7 mouse cellular contexts compared by ENCODE assay signal in genomic region chr1:193272916-193273601, GRCm38 (mm10). TPM values are rescaled to one million over a fixed set of nuclear protein-coding genes. Genes with fewer than 3 reads are reported as not detected.
DNase-seq lines count a peak whose midpoint lies in the region; ATAC-seq lines count a peak whose summit lies in the region.

TSS of gene G0s2 (minus strand) at chr1:193273217.

- no peaks in the 10 kb centered on the region for H3K9me3 ChIP-seq in heart, embryonic 10.5 days
- no peaks in the 10 kb centered on the region for H3K9me3 ChIP-seq in limb, embryonic 12.5 days
- no peaks in the 10 kb centered on the region for H3K9me3 ChIP-seq in midbrain, embryonic 13.5 days

- H3K4me2 ChIP-seq in limb, embryonic 12.5 days = peak within 1 kb of the TSS; percentile 72
- H3K4me2 ChIP-seq in midbrain, embryonic 13.5 days (replicated peaks) = peak within 1 kb of the TSS; percentile 63

- ATAC-seq in erythroblast, adult 5-6 weeks (replicated peaks; ENCODE audit: low FRiP score, poor library complexity, severe bottlenecking) = no peak
- ATAC-seq in limb, embryonic 12.5 days (ENCODE audit: insufficient number of reproducible peaks, insufficient read depth, low FRiP score, low TSS enrichment, low read depth) = peak; percentile 70
- ATAC-seq in midbrain, embryonic 13.5 days = peak; percentile 91

- H3K36me3 ChIP-seq in heart, embryonic 10.5 days = no peaks in the 10 kb centered on the region
- H3K36me3 ChIP-seq in limb, embryonic 12.5 days = no peaks in the 10 kb centered on the region
- no peaks in the 10 kb centered on the region for H3K36me3 ChIP-seq in midbrain, embryonic 13.5 days
- H3K36me3 ChIP-seq in splenic B cell, adult 2 months (ENCODE audit: control insufficient read depth, insufficient read depth, low read length, poor library complexity, severe bottlenecking) = no peaks in the 10 kb centered on the region

- WGBS in heart, embryonic 10.5 days = 0% methylated on average over 21 of the region's 23 CpGs
- WGBS in limb, embryonic 12.5 days = under 1% methylated on average over 22 of the region's 23 CpGs
- WGBS in midbrain, embryonic 13.5 days = 1% methylated on average over 20 of the region's 23 CpGs

- peak within 1 kb of the TSS; percentile 55 for H3K4me3 ChIP-seq in heart, embryonic 10.5 days
- peak within 1 kb of the TSS; percentile 44 for H3K4me3 ChIP-seq in limb, embryonic 12.5 days (replicated peaks)
- peak within 1 kb of the TSS; percentile 39 for H3K4me3 ChIP-seq in midbrain, embryonic 13.5 days (replicated peaks)

- peak within 1 kb of the TSS; percentile 61 for H3K9ac ChIP-seq in limb, embryonic 12.5 days (replicated peaks)
- H3K9ac ChIP-seq in midbrain, embryonic 13.5 days (replicated peaks) = peak within 1 kb of the TSS; percentile 58

- peaks cover 33% of the 10 kb centered on the region for H3K4me1 ChIP-seq in heart, embryonic 10.5 days
- H3K4me1 ChIP-seq in limb, embryonic 12.5 days (replicated peaks) = peaks cover 14% of the 10 kb centered on the region
- peaks cover 19% of the 10 kb centered on the region for H3K4me1 ChIP-seq in midbrain, embryonic 13.5 days (replicated peaks)

- H3K27me3 ChIP-seq in heart, embryonic 10.5 days (ENCODE audit: insufficient read depth, poor library complexity, severe bottlenecking) = no peaks in the 10 kb centered on the region
- H3K27me3 ChIP-seq in limb, embryonic 12.5 days = no peaks in the 10 kb centered on the region
- H3K27me3 ChIP-seq in midbrain, embryonic 13.5 days = no peaks in the 10 kb centered on the region
- H3K27me3 ChIP-seq in splenic B cell, adult 2 months (ENCODE audit: control insufficient read depth, insufficient read depth, low read length, poor library complexity, severe bottlenecking) = no peaks in the 10 kb centered on the region

- peak within 1 kb of the TSS; percentile 88 for H3K27ac ChIP-seq in heart, embryonic 10.5 days
- H3K27ac ChIP-seq in limb, embryonic 12.5 days = peak within 1 kb of the TSS; percentile 66
- peak within 1 kb of the TSS; percentile 74 for H3K27ac ChIP-seq in midbrain, embryonic 13.5 days

- DNase-seq in brain, adult 2 months (ENCODE audit: low read depth, low spot score) = peak; percentile 90
- DNase-seq in heart, embryonic 10.5 days (ENCODE audit: low spot score) = peak; percentile 91
- DNase-seq in kidney, adult 9 months = peak; percentile 92
- peak; percentile 27 for DNase-seq in splenic B cell, adult 2 months (ENCODE audit: low read depth, low spot score)

RNA-seq across cellular contexts. Expression of gene G0s2, which starts in this region (rescaled TPM):
- total RNA-seq in erythroblast, adult 5-6 weeks (2015; ENCODE audit: low replicate concordance) = 13.3 and 13.4 TPM in 2 replicates
- total RNA-seq in erythroblast, adult 5-6 weeks (2017; ENCODE audit: low replicate concordance) = 15.5 and 16.6 TPM in 2 replicates
- polyA plus RNA-seq in heart, embryonic 10.5 days (2016; fragmentation: Nextera tagmentation; extraction: Ambion mirVana) = 36.1 and 44.0 TPM in 2 replicates
- 10.4 and 12.8 TPM in 2 replicates for polyA plus RNA-seq in limb, embryonic 12.5 days (2016; fragmentation: Nextera tagmentation; extraction: Ambion mirVana)
- 7.7 and 10.2 TPM in 2 replicates for polyA plus RNA-seq in midbrain, embryonic 13.5 days (2015; fragmentation: Nextera tagmentation; extraction: Ambion mirVana)

Comparison
In these comparisons a context has a peak if more than half of its experiments do, and no peak if none do; other contexts are left out.
1. DNase-seq: peak in every context shown above with its lines; median percentile 92 in kidney, adult 9 months; 91 in heart, embryonic 10.5 days; 90 in brain, adult 2 months; 27 in splenic B cell, adult 2 months.